Mouse (Mus musculus) ES-Bruce4 (cell line): ENCODE data around the gene Alkbh1. TPM values are rescaled to one million over a fixed set of nuclear protein-coding genes. Genes with fewer than 3 reads are reported as not detected.

ENCODE experiments used
- H3K27ac ChIP-seq: 2 replicates; pipeline ENCODE4 v1.5.1; 2012; ENCODE audit warnings: low read length, inconsistent platforms; ENCODE audit not compliant: insufficient read depth
- H3K27me3 ChIP-seq: 2 replicates; pipeline ENCODE4 v1.6.1; 2012; ENCODE audit warnings: mild to moderate bottlenecking, low read length, inconsistent platforms; ENCODE audit not compliant: control insufficient read depth, poor library complexity, insufficient read depth, severe bottlenecking
- H3K36me3 ChIP-seq: 2 replicates; pipeline ENCODE4 v1.6.1; 2012; ENCODE audit warnings: inconsistent platforms, mild to moderate bottlenecking, low read length, moderate library complexity; ENCODE audit not compliant: control insufficient read depth, poor library complexity, insufficient read depth, severe bottlenecking
- H3K4me1 ChIP-seq: one replicate; pipeline ENCODE4 v1.8.1; 2011; ENCODE audit warnings: low read length; ENCODE audit not compliant: control insufficient read depth, insufficient read depth
- H3K4me3 ChIP-seq: 2 replicates; pipeline ENCODE4 v1.5.1; 2011; ENCODE audit warnings: low read depth, mild to moderate bottlenecking, low read length
- H3K9ac ChIP-seq: 2 replicates; pipeline ENCODE4 v1.6.1; 2012; ENCODE audit warnings: low read depth, mild to moderate bottlenecking, inconsistent platforms; ENCODE audit not compliant: poor library complexity, severe bottlenecking
- H3K9me3 ChIP-seq: replicated peaks from 2 replicates; pipeline ENCODE4 v1.6.1; 2012; ENCODE audit warnings: mild to moderate bottlenecking, low read length, inconsistent platforms; ENCODE audit not compliant: control insufficient read depth, poor library complexity, insufficient read depth, severe bottlenecking
- CTCF ChIP-seq: IDR thresholded peaks from one replicate; pipeline ENCODE4 v1.8.1; 2011; ENCODE audit warnings: low read depth, low read length
- EP300 ChIP-seq: IDR thresholded peaks from 2 replicates; pipeline ENCODE4 v1.6.1; 2011; ENCODE audit warnings: low read depth, low read length; ENCODE audit not compliant: insufficient read depth
- POLR2A ChIP-seq: IDR thresholded peaks from one replicate; pipeline ENCODE4 v1.8.1; 2011; ENCODE audit warnings: low read length; ENCODE audit not compliant: insufficient read depth
- polyA plus RNA-seq: library from polyadenylated mRNA; stranded (reverse); fragments of >200 nt; gene quantifications from 2 replicates; pipeline ENCODE4 v1.2.4, GENCODE M21; 2011; ENCODE audit warnings: low read depth; ENCODE audit not compliant: missing spikeins, insufficient read depth, insufficient read length

Gene Alkbh1
- polyA plus RNA-seq, 1 experiment = 64.5 TPM

DNA sequence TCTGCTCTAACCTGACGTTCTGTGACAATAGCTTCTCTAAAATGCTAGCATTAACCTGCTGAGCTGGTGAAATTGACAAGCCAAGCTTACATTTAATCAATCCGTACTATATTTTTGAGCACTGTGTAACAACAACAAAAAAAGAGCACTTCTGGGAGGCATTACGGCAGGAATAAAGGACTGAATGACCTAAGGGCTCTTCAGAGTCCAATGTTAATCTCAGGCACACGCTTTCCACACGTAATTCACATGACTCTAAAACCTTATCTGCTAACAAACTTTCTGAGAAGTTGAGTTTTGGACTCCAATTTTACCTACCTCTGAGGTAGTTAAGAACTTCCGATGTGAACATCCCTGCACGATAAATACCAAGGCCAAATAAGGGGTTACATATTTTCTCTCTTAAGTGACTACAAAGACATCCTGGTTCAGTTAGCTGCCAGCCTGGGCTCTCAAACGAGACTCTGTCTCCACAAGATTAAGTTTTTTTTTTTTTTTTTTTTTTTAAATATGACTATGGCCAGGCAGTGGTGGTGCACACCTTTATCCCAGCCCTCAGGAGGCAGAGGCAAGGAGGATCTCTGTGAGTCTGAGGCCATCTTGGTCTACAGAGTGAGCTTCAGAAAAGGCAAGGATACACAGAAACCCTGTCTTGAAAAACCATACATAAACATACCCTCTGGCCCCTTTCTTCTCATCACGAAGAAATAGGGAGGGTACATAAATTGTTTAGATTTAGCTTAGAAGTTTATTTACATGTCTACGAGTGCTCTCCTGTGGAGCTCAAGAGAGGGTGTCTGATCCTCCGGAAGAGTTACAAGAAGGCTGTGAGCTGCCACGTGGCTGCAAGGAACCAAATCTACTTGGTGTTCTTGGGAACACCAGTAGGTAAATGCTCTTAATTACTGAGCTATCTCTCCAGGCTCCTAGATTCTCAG is 1.4 kb downstream of the Alkbh1 start:
- peaks cover 59% of the 10 kb centered on the region for H3K36me3 ChIP-seq

DNA sequence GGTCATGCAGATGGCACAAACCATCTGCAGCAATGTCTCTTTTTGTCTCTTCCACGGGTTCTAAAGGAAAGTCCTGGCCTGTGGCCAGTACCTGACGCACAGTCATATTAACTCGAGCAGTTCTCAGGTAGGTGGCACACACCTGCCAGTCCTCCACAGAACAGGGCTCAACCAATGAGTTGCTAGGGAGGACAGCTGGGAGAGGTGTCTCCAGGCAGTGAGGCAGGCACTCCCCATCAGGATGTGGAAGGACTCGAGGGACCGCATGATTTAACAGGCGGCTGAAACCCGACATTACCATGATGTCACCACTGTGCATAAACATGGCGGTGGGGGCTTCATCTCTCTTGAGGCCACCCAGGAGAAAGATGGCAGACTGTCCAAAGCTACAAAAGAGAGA is 14.9 kb downstream of the Alkbh1 start:
- H3K4me3 ChIP-seq = no peak overlapping the region
- H3K9ac ChIP-seq = no peak overlapping the region
- H3K9me3 ChIP-seq = no peaks in the 10 kb centered on the region
- peaks cover 1% of the 10 kb centered on the region for H3K4me1 ChIP-seq
- no peaks in the 10 kb centered on the region for H3K27me3 ChIP-seq
- TF ChIP-seq EP300 (no peak), POLR2A (no peak), CTCF (no peak)
- peaks cover 80% of the 10 kb centered on the region for H3K36me3 ChIP-seq
- no peak overlapping the region for H3K27ac ChIP-seq

More for the DNA sequence above, 1.4 kb downstream of the Alkbh1 start:
- H3K9me3 ChIP-seq = no peaks in the 10 kb centered on the region
- H3K27me3 ChIP-seq = no peaks in the 10 kb centered on the region
- H3K9ac ChIP-seq = peak overlapping the region; percentile 93
- peak overlapping the region; percentile 41; the same call in 1 of the 2 replicates for H3K27ac ChIP-seq
- peak overlapping the region; percentile 80 for H3K4me3 ChIP-seq
- no peaks in the 10 kb centered on the region for H3K4me1 ChIP-seq
- TF ChIP-seq EP300 = no peak
- TF ChIP-seq CTCF = no peak
- no peak for TF ChIP-seq POLR2A

DNA sequence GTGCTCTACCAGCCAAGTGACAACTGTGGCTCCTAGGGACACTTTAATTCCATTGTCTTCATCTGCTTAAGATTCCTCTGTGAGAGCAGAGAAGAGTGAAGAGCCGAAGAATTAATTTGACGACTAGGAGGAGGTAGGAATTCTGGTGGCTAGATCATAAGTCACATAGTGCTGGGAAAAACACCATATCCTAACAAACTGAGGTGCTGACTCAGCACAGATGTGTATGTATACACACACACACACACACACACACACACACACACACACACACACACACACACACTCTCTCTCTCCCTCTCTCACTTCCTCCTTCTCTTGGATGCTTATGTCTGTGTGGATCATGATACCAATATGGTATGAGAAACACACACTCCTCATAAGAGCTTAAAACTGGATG is 15.5 kb downstream of the Alkbh1 start:
- TF ChIP-seq EP300 = no peak
- TF ChIP-seq CTCF = no peak
- TF ChIP-seq POLR2A = no peak
- Histone ChIP-seq H3K9me3 (no peaks in the 10 kb centered on the region), H3K4me3 (no peak overlapping the region), H3K36me3 (peaks cover 74% of the 10 kb centered on the region), H3K4me1 (peaks cover 1% of the 10 kb centered on the region), H3K27me3 (no peaks in the 10 kb centered on the region), H3K27ac (no peak overlapping the region), H3K9ac (no peak overlapping the region)

DNA sequence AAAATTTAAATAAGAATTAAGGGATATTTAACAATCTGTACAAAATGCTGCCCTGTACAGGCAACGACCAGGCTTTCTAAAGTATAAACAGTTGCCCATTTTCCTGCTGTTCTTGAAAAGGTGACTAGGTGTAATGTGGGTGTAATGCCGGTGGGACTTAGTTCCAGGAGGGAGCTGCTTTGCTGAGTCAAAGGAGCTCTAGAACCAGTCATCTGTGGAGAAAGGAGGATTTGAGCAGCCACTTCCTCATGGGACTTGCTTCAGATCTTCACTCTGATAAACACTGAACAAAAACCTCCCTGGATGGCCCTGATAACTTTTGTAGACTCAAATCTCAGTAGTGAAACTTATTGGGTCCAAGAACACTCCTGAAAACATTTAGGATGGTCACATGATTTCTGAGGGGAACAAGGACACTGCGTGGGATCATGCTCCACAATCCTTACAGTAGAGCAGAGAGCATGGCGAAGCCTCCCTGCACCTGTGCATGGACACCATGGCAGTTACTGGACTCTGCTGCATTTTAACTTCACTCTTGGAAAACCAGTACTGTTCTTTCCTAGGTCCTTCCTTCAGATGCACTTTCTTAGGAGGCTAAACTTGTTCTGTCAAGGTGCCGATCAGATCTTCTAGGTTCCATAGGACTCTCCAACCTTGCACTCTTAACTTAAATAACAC is 17.3 kb downstream of the Alkbh1 start:
- H3K36me3 ChIP-seq = peaks cover 56% of the 10 kb centered on the region
- H3K9ac ChIP-seq = no peak overlapping the region
- no peaks in the 10 kb centered on the region for H3K9me3 ChIP-seq
- H3K27me3 ChIP-seq = no peaks in the 10 kb centered on the region
- H3K27ac ChIP-seq = peak overlapping the region; percentile 70
- no peak overlapping the region for H3K4me3 ChIP-seq
- peaks cover 1% of the 10 kb centered on the region for H3K4me1 ChIP-seq
- TF ChIP-seq POLR2A (no peak), EP300 (no peak), CTCF (no peak)

DNA sequence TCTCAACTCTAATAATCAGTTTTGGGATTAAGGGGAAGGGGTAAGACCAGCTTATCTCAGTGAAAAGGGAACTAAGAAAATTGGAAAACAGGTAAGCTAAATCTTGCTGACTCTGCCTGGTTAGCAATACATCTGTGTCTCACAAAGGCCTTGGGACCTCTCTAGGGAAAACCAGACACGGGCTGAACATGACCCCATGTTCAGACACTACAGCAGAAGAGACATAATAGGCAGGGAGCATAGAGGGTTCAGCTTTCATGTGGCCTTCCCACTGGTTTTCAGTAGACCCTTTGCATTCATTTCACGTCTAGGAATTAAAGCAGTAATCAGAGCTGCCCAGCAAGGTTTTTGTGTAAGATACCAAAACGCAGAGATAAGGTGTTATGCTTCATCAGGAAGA is 19.3 kb downstream of the Alkbh1 start:
- no peaks in the 10 kb centered on the region for H3K27me3 ChIP-seq
- peaks cover 37% of the 10 kb centered on the region for H3K36me3 ChIP-seq
- TF ChIP-seq EP300 (no peak), POLR2A (no peak), CTCF (no peak)
- peaks cover 1% of the 10 kb centered on the region for H3K4me1 ChIP-seq
- H3K9me3 ChIP-seq = no peaks in the 10 kb centered on the region
- peak overlapping the region; percentile 80 for H3K27ac ChIP-seq
- no peak overlapping the region for H3K4me3 ChIP-seq
- H3K9ac ChIP-seq = no peak overlapping the region
